Mouse (Mus musculus): Measurements from ENCODE around the gene Cdca7. TPM values are rescaled to one million over a fixed set of nuclear protein-coding genes. Genes with fewer than 3 reads are reported as not detected.

The Cdca7 gene
- 18.5 and 18.9 TPM in 2 replicates for polyA plus RNA-seq (2012; rRNA removed)

GRCm38 (mm10) chr2:72475797-72476485, at the start of gene Cdca7:
Cdca7 (plus strand) TSS chr2:72476159.

Other genes with a start within 250 kb of the Cdca7 start
- 10.0 and 10.4 TPM in 2 replicates for gene Map3k20, start 190.5 kb upstream of the Cdca7 start, polyA plus RNA-seq (2012; rRNA removed)

Data from colon, adult 2 months (tissue).